Mouse (Mus musculus) embryonic fibroblast, embryonic 13.5 days (primary cell): Measurements from ENCODE around the gene Tbx15.

Experiments used
- CTCF ChIP-seq: IDR thresholded peaks from 2 replicates; pipeline ENCODE4 v1.5.1; 2011; ENCODE audit warnings: mild to moderate bottlenecking, control low read depth, low read length, moderate library complexity, borderline replicate concordance; ENCODE audit not compliant: insufficient read depth
- POLR2A ChIP-seq: IDR thresholded peaks from 2 replicates; pipeline ENCODE4 v1.6.1; 2011; ENCODE audit warnings: low read depth, mild to moderate bottlenecking, control low read depth, low read length, moderate library complexity

GRCm38 (mm10) chr3:99261986-99262385, 21.8 kb downstream of the Tbx15 start:
- TF ChIP-seq POLR2A (no peak), CTCF (no peak)
